Mouse (Mus musculus): ENCODE results near the gene Atp7b. TPM values are rescaled to one million over a fixed set of nuclear protein-coding genes. Genes with fewer than 3 reads are reported as not detected.

Atp7b gene
- polyA plus RNA-seq, 1 experiment from 2014 or later, result 0.99 TPM

DNA sequence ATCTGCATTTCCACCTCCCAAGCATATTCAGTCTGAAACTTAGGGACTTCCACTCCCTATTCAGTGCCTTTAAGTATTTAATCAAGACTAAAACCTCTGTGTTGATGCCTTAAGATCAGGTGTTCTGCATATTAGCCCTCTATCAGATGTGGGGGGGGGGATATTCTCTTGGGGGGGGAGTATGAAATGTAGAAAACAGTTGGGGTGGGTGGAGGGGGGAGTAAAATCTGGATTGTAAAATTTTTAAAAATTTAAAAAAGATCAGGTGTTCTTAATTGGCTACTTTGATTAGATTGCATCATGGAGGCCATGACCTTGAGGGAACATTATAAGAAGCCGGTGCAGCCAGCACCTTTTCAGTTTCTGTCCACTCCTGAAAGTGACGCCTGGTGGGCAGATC is 101.7 kb downstream of the Atp7b start, which contains the start of gene Fam90a1a:
Gene Fam90a1a, plus strand, starts transcription at position 301 of the 400 bp plus-strand sequence.
- no peak within 1 kb of the TSS for H3K4me2 ChIP-seq
- 89% methylated on average over 2 of the region's 2 CpGs for WGBS

GRCm38 (mm10) chr8:21956336-21956735 is 103.8 kb downstream of the Atp7b start:
- Histone ChIP-seq H3K27me3 (no peaks in the 10 kb centered on the region), H3K4me3 (no peak overlapping the region), H3K9ac (no peak overlapping the region), H3K36me3 (no peaks in the 10 kb centered on the region), H3K4me1 (replicated peaks) (no peaks in the 10 kb centered on the region), H3K27ac (replicated peaks) (no peak overlapping the region), H3K4me2 (no peak overlapping the region), H3K9me3 (no peaks in the 10 kb centered on the region)
- WGBS, result 84% methylated on average over 3 of the region's 3 CpGs
- no peak for ATAC-seq (ENCODE audit: low read depth)

More for the DNA sequence above, 101.7 kb downstream of the Atp7b start, which contains the start of gene Fam90a1a:
- H3K36me3 ChIP-seq, result no peaks in the 10 kb centered on the region
- no peaks in the 10 kb centered on the region for H3K4me1 ChIP-seq (replicated peaks)
- ATAC-seq (ENCODE audit: low read depth), result no peak
- no peaks in the 10 kb centered on the region for H3K27me3 ChIP-seq
- H3K9ac ChIP-seq, result no peak within 1 kb of the TSS
- no peak within 1 kb of the TSS for H3K4me3 ChIP-seq
- H3K9me3 ChIP-seq, result no peaks in the 10 kb centered on the region
- no peak within 1 kb of the TSS for H3K27ac ChIP-seq (replicated peaks)

- WGBS, result 8% methylated on average over 9 of the region's 9 CpGs
- ATAC-seq (ENCODE audit: low read depth), result no peak
These were observed 104.8 kb downstream of the Atp7b start for GRCm38 (mm10) chr8:21955321-21955720.

DNA sequence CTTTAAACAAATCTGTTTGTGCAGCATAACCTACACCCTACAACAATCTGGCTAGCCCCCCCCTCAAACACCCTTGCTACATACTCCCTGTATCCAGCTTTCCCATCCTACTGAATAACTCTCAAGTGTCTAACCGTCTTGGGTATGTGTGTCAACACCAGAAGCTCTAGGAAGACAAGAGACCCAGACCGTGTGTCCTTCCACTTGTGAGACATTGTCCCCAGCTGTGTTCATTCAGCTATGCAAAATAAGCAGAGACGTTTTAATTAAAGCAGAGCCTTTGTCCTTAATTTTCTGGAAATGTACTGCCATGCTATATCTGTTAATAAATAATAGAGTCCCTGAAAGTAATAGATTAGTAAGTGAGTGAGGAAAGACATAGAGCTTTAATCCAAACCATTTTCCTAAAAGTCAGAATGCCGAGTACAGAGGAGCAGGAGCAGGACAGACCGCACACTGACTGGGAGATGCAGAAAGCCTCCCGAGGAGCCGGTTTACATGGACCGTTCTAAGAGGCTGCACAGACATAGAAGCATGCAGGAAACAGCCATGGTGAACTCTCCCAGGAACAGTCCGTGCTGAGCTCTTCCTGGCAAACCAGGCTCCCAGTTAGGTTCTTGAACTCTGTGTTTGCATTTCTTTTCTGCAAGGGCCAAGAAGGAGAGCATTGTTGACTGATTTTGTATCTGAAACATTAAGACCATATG is 112.6 kb downstream of the Atp7b start:
- no peak overlapping the region for H3K9ac ChIP-seq
- no peak overlapping the region for H3K4me2 ChIP-seq
- H3K4me3 ChIP-seq, result no peak overlapping the region
- H3K36me3 ChIP-seq, result no peaks in the 10 kb centered on the region
- H3K9me3 ChIP-seq, result no peaks in the 10 kb centered on the region
- 62% methylated on average over 9 of the region's 9 CpGs for WGBS
- no peaks in the 10 kb centered on the region for H3K4me1 ChIP-seq (replicated peaks)
- no peaks in the 10 kb centered on the region for H3K27me3 ChIP-seq
- ATAC-seq (ENCODE audit: low read depth), result no peak
- H3K27ac ChIP-seq (replicated peaks), result no peak overlapping the region

More at GRCm38 (mm10) chr8:21955321-21955720, 104.8 kb downstream of the Atp7b start:
- Histone ChIP-seq H3K9ac (no peak overlapping the region), H3K4me1 (replicated peaks) (no peaks in the 10 kb centered on the region), H3K27me3 (no peaks in the 10 kb centered on the region), H3K4me3 (no peak overlapping the region), H3K27ac (replicated peaks) (no peak overlapping the region), H3K4me2 (no peak overlapping the region), H3K9me3 (no peaks in the 10 kb centered on the region), H3K36me3 (no peaks in the 10 kb centered on the region)

DNA sequence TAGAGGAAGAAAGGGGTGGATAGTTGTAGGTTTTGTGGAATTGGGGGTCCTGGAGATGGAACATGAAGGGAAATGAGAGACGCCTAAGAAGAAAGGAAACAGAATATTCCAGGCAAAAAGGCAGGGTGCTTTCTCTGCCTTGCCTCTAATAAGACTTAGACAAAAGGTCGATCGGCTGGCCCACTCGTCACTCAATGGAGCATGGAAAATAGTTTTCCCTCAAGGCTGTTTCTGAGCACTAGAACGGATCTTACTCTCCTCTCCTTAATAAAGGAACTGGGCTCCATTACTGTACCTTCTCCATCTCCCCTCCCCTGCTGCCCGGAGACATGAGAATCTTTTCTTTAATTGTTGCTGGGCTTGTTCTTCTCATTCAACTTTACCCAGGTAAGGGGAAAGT is 113.6 kb downstream of the Atp7b start, which contains the start of gene Defb13:
Gene Defb13, plus strand, starts transcription at position 301 of the 400 bp plus-strand sequence.
- H3K4me2 ChIP-seq, result no peak within 1 kb of the TSS
- H3K9ac ChIP-seq, result no peak within 1 kb of the TSS
- H3K4me1 ChIP-seq (replicated peaks), result no peaks in the 10 kb centered on the region
- 75% methylated on average over 6 of the region's 6 CpGs for WGBS
- H3K4me3 ChIP-seq, result no peak within 1 kb of the TSS
- H3K27ac ChIP-seq (replicated peaks), result no peak within 1 kb of the TSS
- H3K9me3 ChIP-seq, result no peaks in the 10 kb centered on the region
- no peaks in the 10 kb centered on the region for H3K27me3 ChIP-seq
- no peaks in the 10 kb centered on the region for H3K36me3 ChIP-seq
- no peak for ATAC-seq (ENCODE audit: low read depth)

Other genes starting within 250 kb of the Atp7b start
- not detected in 2 replicates for gene Defb50, start 236.8 kb downstream of the Atp7b start, polyA plus RNA-seq (2015; fragmentation: Nextera tagmentation; extraction: Ambion mirVana)
- not detected in 2 replicates for gene Defb2, start 220.4 kb downstream of the Atp7b start, polyA plus RNA-seq (2015; fragmentation: Nextera tagmentation; extraction: Ambion mirVana)
- not detected in 2 replicates for gene Defb10, start 201.4 kb downstream of the Atp7b start, polyA plus RNA-seq (2015; fragmentation: Nextera tagmentation; extraction: Ambion mirVana)
- not detected in 2 replicates for gene Defb9, start 174.9 kb downstream of the Atp7b start, polyA plus RNA-seq (2015; fragmentation: Nextera tagmentation; extraction: Ambion mirVana)
- gene Defb11, start 153.9 kb downstream of the Atp7b start, polyA plus RNA-seq (2015; fragmentation: Nextera tagmentation; extraction: Ambion mirVana), result 6.7 TPM in 1 of 2 replicates, not detected in the other
- gene Defb15, start 127.6 kb downstream of the Atp7b start, polyA plus RNA-seq (2015; fragmentation: Nextera tagmentation; extraction: Ambion mirVana), result not detected in 2 replicates
- gene Defb35, start 122.0 kb downstream of the Atp7b start, polyA plus RNA-seq (2015; fragmentation: Nextera tagmentation; extraction: Ambion mirVana), result not detected in 2 replicates
- not detected in 2 replicates for gene Defb13, start 113.5 kb downstream of the Atp7b start, polyA plus RNA-seq (2015; fragmentation: Nextera tagmentation; extraction: Ambion mirVana)
- gene Fam90a1a, start 101.6 kb downstream of the Atp7b start, polyA plus RNA-seq (2015; fragmentation: Nextera tagmentation; extraction: Ambion mirVana), result not detected in 2 replicates
- not detected in 2 replicates for gene Ccdc70, start 90.5 kb downstream of the Atp7b start, polyA plus RNA-seq (2015; fragmentation: Nextera tagmentation; extraction: Ambion mirVana)
- 38.0 and 41.3 TPM in 2 replicates for gene Alg11, start 416 bp upstream of the Atp7b start, polyA plus RNA-seq (2015; fragmentation: Nextera tagmentation; extraction: Ambion mirVana)
- 0.17 and 0.32 TPM in 2 replicates for gene Nek5, start 64.7 kb upstream of the Atp7b start, polyA plus RNA-seq (2015; fragmentation: Nextera tagmentation; extraction: Ambion mirVana)
- 8.3 and 9.1 TPM in 2 replicates for gene Nek3, start 106.1 kb upstream of the Atp7b start, polyA plus RNA-seq (2015; fragmentation: Nextera tagmentation; extraction: Ambion mirVana)
- gene Ckap2, start 125.5 kb upstream of the Atp7b start, polyA plus RNA-seq (2015; fragmentation: Nextera tagmentation; extraction: Ambion mirVana), result 15.5 and 20.4 TPM in 2 replicates
- gene Vps36, start 132.5 kb upstream of the Atp7b start, polyA plus RNA-seq (2015; fragmentation: Nextera tagmentation; extraction: Ambion mirVana), result 43.8 and 44.5 TPM in 2 replicates
- gene Thsd1, start 167.0 kb upstream of the Atp7b start, polyA plus RNA-seq (2015; fragmentation: Nextera tagmentation; extraction: Ambion mirVana), result 8.3 and 8.8 TPM in 2 replicates
- not detected in 2 replicates for gene Tpte, start 223.1 kb upstream of the Atp7b start, polyA plus RNA-seq (2015; fragmentation: Nextera tagmentation; extraction: Ambion mirVana)